Mouse (Mus musculus) testis, adult 2 months (tissue): ENCODE data around the gene Dner.

Experiments
- CTCF ChIP-seq: fragments of 200-500 bp; IDR thresholded peaks from 2 replicates; pipeline ENCODE4 v1.5.1; 2012; ENCODE audit warnings: low read depth, mild to moderate bottlenecking, inconsistent platforms, low read length, moderate library complexity; ENCODE audit not compliant: control insufficient read depth, insufficient read depth, insufficient replicate concordance
- POLR2A ChIP-seq: fragments of 200-500 bp; IDR thresholded peaks from 2 replicates; pipeline ENCODE4 v1.6.1; 2012; ENCODE audit warnings: low read depth, mild to moderate bottlenecking, inconsistent platforms, low read length, moderate library complexity; ENCODE audit not compliant: control insufficient read depth

DNA sequence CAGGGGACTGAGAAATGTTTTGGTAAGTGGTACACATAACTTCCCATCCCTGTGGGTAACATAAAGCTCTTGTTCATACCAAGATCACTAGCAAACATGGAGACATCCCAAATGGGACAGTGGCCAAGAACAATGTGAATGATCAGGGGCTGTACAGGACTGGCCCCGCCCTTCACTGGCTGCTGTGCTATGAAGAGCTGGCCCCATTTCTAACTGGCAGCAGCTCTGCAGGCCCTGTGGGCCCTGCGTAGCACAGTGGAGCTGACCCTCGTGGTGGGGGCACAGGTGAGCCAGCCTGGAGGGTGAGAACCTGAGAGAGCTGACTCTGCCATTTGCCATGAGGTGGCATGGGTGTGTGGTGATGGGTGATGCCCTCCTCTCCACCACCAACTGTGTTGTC is 100.0 kb downstream of the Dner start:
- TF ChIP-seq POLR2A (no peak), CTCF (no peak)
